Mouse (Mus musculus): ENCODE results near the gene Prr5. TPM values are rescaled to one million over a fixed set of nuclear protein-coding genes. Genes with fewer than 3 reads are reported as not detected.
A peak's percentile ranks its signal among the peaks of the same experiment; 100 is the strongest.

Gene Prr5
- total RNA-seq, 2 experiments from 2014 or later = 11.4 to 16.3 TPM

DNA sequence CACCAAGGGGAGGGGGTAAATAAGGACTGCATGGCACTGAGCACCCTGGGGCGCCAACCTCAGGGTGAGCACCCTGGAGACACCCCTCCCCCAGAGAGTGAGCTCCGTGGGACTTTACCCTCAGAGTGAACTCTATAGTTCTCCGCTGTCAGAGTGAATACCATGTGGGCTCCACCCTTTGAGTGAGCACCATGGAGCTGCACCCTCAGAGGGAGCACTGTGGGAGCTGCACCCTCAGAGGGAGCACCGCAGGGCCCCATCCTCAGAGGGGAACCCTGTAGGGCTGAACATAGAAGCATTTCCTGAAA, 2.8 kb downstream of the Prr5 start:
- DNase-seq (ENCODE audit: extremely low spot score in 1 of 2, low spot score in 2 of 2) = no peak
- intact Hi-C loops (cut with DNase I) = no loop called here

DNA sequence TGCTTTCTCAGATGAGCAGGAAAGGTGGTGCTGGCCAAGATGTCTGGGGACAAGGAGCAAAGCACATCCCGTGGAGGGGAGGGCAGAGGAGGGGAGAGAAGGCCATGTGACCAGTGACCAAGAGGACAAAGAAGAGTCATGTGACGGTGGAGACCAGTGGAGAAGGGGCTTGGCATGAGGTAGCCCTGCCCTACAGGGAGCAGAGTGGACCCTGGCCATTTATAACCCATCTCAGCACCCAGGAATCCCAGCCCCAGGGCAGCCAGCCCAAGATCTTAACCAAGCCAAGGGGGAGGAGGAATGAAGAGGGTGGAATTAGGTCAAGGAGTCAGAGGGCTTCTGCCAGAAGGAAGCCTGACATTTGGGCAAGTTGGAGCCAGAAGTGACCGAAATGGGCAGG, 3.2 kb downstream of the Prr5 start:
- no peak for DNase-seq (ENCODE audit: extremely low spot score in 1 of 2, low spot score in 2 of 2)
- intact Hi-C loops (cut with DNase I) = no loop called here

DNA sequence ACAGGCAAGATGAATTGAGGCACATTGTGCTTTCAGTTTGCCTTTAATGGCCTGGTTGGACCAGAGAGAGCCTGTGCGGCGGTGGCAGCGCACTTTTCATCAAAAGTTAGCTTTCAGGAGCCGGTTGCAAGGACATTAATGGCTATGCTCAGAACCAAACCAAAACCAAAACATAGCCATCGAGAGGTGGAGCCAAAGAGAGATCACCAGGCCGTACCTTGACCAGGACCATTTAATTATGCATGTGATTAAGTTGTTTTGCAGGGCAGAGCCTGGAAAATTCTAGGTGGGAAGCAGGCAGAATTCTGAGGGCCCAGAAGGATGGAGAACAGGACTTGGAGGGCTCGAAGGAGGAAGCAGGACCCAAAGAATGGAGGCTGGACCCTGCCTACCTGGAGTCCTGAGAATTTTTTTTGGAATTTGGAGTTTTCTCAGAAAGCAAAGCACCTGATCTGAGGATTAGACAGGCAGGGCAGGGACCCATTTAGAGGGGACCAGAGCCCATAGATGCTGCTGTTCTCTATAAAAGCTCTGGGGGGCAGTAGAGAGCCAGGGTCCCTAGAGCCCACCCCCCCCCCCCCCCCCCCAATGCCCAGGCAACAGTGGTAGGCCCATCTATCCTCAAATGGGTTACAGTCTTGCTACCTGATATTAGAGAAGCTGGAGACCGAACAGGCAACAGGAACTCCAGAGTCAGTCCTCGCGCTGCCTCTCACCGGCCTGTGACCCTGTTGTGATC, 5.1 kb downstream of the Prr5 start:
- intact Hi-C loops (cut with DNase I) = no loop called here
- DNase-seq (ENCODE audit: extremely low spot score in 1 of 2, low spot score in 2 of 2) = no peak

DNA sequence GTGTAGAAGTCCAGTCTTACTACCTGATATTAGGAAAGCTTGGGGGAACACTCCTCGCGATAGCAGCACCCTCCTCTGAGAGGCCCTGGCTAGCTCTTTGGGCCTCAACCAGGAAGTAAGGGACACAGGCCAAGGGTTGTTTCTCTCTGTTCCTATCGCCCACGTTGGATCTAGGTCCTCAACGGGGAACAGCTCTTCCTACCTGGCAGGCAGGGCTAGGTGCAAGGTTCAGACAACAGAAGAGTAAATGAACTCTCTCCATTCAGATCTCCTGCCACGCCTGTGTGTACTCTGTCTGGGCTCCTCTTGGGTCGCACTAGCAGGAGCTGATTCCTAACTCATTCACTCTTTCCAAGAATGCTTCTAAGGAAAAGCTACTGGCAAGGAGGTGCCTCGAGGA, 5.9 kb downstream of the Prr5 start:
- intact Hi-C loops (cut with DNase I) = no loop called here
- no peak for DNase-seq (ENCODE audit: extremely low spot score in 1 of 2, low spot score in 2 of 2)

DNA sequence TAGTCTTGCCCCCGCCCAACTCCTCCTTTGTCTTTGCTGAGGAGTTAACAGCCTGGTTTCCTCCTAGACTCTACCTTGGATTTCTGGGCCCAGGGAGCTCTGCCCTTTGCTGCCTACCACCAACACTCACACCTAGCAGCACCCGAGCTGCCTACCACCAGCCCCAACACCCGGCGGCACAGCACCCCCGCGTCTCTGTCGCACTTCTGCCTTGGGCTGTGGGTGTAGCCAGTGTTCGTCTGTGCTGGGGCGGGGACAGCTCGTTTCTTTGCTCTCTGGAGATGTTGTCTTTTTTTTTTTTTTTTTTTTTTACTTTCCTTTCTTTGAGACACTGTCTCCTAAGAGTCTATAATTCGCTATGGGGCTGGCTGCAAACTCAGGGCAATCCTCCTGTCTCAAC, 8.5 kb downstream of the Prr5 start:
- DNase-seq (ENCODE audit: extremely low spot score in 1 of 2, low spot score in 2 of 2) = no peak
- intact Hi-C loops (cut with DNase I) = no loop called here

DNA sequence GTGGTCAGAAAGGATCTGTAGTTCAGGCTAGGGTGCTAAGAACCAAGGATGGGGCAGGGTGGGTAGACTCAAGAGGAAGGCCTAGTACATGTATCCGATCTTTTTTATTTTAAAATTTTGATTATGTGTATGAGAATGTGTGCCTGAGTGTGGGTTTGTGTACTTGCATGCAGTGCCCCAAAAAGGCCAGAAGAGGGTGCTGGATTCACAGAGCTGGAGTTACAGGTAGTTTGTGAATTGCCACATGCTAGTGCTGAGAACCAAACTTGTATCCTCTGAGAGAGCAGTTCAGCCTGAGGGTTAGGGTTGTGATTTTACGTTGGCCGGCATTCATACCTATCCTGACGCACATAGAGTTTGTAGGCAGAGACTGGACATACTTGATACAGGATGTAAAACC, 9.7 kb downstream of the Prr5 start:
- DNase-seq (ENCODE audit: extremely low spot score in 1 of 2, low spot score in 2 of 2) = no peak
- intact Hi-C loops (cut with DNase I) = no loop called here

DNA sequence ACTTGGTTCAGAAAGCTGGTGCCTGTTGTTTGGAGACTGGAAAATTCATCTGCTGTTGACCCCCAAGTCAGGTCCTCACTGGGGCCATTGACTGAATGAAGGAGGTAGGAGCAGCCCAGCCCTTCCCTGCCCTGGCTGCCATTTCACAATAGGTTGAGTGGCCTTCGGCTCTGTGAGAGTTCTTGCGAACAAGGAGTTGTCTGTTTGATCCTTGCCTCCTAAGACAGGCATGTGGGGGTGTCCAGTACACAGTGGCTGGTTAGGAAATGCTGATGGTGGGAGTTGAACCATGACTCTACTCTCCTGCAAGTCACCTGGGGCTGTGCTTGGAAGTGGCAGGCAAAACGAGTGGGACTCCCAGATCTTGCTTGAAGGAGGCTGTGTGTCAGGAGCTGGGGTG, 10.4 kb downstream of the Prr5 start:
- no peak for DNase-seq (ENCODE audit: extremely low spot score in 1 of 2, low spot score in 2 of 2)
- intact Hi-C loops (cut with DNase I) = no loop called here

DNA sequence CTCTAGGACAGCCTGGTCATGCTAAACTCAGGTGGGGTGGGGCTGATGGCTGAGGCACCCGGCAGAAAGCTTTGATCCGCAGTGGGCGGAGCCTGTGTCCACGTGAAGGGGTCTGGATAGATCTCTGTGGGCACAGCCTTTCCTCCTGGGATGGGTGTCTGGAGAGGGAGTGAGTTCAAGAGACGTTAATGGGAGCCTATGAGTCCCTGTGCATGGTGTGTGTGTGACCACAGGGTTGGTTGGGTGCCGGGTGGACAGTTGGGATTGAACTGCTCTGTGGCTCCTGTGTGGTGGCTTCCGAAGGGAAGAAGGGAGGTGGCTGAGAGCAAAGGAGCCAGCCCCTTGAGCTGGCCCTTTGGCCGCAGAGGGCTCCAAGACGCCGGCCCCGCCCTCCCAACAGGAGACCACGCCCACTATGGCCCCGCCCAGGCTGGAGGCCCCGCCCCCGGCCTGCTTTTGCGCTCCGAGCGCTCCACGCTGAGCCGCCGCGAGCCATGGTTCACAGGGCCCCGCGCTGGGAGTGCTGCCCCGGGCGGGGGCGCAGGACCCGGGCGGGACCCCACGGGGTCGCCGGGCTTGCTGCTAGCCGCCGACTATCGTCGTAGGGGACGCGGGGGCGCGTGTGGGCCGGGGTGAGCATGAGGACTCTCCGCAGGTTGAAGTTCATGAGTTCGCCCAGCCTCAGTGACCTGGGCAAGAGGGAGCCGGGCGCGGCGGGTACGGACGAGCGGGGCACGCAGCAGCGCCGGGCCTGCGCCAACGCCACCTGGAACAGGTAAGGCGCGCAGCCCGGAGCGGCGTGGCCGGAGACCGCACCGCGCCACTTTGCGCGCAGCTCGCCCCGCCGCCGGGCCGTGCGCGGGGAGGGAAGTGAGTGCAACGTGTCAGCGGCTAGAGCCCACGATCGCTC, 11.4 kb downstream of the Prr5 start:
- peak in 1 of 2 experiments; percentile 88 for DNase-seq (ENCODE audit: extremely low spot score in 1 of 2, low spot score in 2 of 2)
- intact Hi-C loops (cut with DNase I) = no loop called here

DNA sequence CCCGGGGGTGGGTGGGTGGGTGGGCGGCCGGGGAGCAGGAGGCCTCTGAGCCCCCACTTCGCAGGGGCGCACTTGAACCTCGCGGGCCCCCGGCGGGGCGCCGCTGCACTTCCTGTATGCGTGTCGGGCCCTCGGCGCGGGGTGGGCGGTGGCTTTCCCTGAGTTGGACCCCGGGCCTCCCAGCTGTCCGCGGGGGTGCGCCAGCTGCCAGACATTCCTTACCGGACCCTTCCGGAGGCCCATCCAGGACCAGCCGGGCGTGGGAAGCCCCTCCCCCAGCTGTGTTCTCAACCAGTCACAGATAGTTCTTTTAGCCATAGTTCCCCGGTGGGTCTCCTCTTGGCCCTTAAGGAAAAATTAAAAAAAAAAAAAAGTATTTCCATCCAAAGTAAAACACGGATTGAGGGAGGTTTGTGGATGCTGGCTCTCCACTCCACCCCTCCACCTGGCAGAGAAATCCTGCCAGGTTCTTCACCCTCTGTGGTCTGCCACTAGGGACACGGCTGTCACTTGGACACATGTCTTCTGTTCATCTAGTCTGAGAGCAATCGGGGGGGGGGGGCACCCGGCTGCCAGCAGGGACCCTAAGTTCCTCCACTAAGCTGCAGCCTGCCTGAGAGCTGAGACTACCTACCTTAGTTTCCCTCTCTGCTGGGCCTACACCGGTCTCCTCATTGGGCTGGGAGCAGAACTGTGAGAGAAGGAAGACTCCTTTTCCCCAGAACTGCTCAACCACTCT, 12.2 kb downstream of the Prr5 start:
- DNase-seq (ENCODE audit: extremely low spot score in 1 of 2, low spot score in 2 of 2) = peak in 1 of 2 experiments; percentile 88
- intact Hi-C loops (cut with DNase I) = no loop called here

DNA sequence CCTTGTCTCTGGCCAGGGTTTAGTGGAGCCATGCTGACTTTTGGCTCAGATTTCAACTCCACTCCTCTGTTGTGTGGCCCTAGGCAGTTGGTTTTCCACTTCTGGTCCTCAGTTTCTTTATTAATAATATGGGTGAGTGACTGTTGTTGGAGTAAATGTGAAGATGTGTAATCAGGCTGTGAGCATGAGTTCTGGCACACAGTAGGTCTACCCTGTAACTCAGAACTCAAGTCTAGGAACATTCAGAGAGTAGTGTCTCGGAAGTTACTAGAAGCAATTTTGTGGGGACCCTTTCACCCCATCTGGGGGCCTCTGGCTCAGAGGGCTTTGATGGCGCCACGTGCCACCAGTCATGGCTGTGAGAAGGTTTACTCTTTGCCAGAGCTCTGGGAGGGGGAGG, 12.8 kb downstream of the Prr5 start:
- intact Hi-C loops (cut with DNase I) = no loop called here
- DNase-seq (ENCODE audit: extremely low spot score in 1 of 2, low spot score in 2 of 2) = no peak

DNA sequence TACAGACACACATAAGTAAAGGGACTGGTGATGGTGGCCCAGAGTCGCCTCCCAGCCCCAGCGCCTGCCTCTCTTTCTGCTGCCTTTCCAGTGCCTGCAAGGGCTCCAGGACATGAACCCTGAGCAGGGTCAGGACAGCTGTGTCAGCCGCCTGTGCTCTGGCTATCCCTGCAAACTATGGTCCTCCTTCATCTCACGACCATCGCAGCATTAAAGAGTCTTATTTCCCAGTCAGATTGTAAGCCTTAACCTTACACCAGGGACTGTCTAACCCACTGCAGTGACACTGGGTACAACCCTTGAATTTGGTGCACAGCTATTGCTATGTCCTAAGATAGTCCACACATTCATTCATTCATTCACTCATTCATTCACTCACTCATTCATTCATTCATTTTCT, 13.4 kb downstream of the Prr5 start:
- intact Hi-C loops (cut with DNase I) = no loop called here
- no peak for DNase-seq (ENCODE audit: extremely low spot score in 1 of 2, low spot score in 2 of 2)

DNA sequence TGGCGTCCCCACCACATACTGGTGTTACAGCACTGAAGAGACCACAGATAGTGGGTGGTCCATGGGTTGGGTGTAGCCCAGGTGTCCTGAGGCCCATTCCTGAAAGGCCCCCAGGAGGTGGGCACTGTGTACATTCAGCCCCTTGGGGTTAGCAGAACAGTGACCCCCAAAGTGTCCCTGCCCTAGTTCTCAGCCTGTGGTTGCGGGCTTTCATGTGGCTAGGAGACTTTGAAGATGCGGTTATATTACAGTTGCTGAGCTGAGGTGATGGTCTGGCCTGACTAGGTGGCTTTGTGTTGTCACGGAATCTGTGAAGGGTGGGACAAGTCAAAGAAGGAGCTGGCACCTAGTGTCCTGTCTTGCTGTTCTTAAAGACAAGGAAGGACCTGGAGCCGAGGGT, 15.1 kb downstream of the Prr5 start:
- intact Hi-C loops (cut with DNase I) = no loop called here

DNA sequence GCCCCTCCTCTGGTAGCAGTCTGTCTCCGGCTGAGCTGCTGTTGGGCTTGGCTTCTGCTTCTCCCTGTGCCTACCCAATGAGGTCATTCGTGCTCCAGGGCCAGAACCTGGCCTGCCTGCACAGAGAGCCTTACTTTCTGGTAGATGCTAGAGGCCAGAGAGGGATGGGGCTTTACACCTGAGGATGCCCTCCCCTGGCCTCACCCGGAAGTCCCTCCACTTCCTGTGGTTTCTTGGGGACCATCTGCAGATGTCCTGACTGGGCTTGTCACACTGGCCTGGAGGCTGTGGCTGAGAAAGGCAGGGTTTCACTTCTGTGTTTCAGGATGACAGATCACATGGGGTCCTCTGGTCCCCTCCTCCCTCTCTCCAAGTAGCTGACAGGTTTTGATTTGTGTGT, 16.0 kb downstream of the Prr5 start:
- DNase-seq (ENCODE audit: extremely low spot score in 1 of 2, low spot score in 2 of 2) = no peak
- intact Hi-C loops (cut with DNase I) = no loop called here

More for the DNA sequence above, 15.1 kb downstream of the Prr5 start:
- DNase-seq (ENCODE audit: extremely low spot score in 1 of 2, low spot score in 2 of 2) = no peak

DNA sequence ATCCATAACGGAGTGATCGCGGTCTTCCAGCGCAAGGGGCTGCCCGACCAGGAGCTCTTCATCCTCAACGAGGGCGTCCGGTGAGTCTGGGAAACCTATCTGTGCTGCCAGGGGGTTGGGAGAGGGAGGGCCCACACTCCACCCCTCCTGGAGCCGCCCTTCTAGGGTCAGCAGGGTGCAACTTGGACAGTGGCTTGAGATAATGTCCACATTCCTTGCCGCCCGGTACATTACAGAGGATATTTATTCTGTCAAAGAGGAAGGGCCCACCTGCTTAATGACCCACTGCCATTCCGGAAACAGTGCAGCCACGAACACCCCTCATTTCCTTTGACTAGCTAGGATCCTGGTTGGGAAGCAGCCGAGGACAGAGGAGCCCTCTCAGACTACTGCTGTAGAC, 18.5 kb downstream of the Prr5 start:
- intact Hi-C loops (cut with DNase I) = no loop called here
- peak in 1 of 2 experiments; percentile 57 for DNase-seq (ENCODE audit: extremely low spot score in 1 of 2, low spot score in 2 of 2)

DNA sequence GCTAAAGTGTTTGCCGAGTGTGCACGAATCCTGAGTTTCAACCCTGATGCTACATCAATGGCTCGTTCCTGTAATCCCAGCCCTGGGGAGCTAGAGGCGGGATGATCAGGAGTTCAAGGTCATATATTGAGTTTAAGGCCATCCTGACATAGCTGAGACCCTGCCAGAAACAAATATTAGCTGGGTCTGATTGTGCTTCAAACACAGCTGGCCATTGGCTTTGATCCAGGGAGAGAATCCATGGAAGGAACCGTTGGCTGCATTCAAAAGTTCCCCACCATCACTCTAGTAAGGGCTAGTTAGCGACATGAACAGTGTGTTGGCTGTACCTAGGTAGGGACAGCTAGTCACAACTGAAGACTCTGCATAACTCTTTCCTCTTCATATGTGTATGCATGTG, 19.9 kb downstream of the Prr5 start:
- no peak for DNase-seq (ENCODE audit: extremely low spot score in 1 of 2, low spot score in 2 of 2)
- intact Hi-C loops (cut with DNase I) = no loop called here

DNA sequence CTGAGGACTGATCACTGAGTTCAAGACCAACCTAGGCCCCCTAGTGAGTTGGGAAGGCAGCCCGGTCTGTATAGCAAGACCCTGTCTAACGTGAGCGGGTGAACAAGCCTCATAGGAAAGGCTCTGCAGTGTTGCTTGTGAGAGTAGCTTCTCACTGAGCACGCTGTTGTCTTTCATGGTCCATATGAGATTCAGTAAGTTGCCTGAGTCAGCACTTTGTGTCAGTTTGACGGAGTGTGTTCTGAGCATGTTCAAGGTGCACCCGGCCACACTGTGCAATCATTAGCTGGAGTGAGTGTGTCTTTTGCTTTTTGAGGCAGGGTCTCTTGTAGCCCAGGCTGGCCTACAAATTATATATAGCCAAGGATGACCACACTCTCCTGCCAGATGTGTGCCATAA, 22.1 kb downstream of the Prr5 start:
- no peak for DNase-seq (ENCODE audit: extremely low spot score in 1 of 2, low spot score in 2 of 2)
- intact Hi-C loops (cut with DNase I) = no loop called here

DNA sequence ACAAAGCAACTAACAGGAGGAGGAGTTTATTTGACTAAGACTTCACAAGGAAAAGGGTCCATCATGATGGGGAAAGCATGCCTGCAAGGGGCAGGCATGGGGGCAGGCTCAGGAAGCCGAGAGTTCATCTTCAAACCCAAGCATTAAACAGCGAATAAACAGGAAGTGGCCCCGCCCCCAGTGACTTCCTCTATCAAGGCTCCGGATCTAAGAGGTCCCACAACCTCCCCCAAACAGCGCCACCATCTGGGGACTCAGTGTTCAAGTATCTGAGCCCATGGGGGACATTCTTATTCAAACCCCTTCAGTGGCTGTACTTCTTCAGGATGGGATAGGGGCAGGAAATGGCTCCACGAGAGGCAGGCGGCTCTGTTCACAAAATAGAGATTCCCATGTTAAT, 23.2 kb downstream of the Prr5 start:
- intact Hi-C loops (cut with DNase I) = no loop called here
- DNase-seq (ENCODE audit: extremely low spot score in 1 of 2, low spot score in 2 of 2) = peak in 1 of 2 experiments; percentile 71

DNA sequence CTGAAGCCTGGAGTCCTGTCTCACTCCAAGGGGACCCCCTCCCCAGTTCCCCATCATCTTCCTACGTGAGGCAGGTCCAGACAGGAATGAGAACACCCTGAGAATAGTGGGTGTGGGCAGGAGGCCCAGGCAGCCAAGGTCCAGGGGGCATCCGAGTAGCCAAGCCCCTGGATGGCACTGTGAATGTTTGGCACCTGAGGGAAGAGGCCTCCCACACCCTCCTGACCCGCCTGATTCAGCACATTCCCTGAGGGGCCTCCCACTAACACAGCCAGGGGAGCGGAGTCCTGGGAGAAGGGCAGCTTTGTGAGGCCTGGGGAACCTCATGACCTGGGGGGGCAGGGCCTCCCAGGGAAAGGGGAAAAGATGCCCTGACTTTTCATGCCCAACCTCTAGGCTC, 26.6 kb downstream of the Prr5 start:
- no peak for DNase-seq (ENCODE audit: extremely low spot score in 1 of 2, low spot score in 2 of 2)
- intact Hi-C loops (cut with DNase I) = no loop called here

DNA sequence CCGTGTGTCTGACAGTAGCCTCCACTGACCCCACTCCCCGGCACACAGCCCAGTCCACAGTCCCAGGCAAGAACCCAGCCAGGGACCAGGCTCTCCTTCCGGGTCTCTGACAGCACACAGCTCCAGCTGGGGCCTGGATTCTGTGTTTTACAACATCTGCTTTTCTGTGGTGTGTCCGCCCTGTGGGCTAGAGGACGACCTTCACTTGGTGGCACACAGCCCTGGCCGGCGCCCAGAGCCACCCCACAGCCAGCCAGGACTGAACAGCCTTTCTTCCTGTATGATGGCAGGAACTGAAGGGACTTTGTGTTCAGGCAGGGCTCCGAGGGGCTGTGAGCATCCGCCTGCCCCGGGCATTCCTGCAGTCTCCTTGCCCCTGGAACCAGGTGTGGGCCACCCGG, 28.2 kb downstream of the Prr5 start:
- intact Hi-C loops (cut with DNase I) = no loop called here
- DNase-seq (ENCODE audit: extremely low spot score in 1 of 2, low spot score in 2 of 2) = peak; percentile 72 to 78

DNA sequence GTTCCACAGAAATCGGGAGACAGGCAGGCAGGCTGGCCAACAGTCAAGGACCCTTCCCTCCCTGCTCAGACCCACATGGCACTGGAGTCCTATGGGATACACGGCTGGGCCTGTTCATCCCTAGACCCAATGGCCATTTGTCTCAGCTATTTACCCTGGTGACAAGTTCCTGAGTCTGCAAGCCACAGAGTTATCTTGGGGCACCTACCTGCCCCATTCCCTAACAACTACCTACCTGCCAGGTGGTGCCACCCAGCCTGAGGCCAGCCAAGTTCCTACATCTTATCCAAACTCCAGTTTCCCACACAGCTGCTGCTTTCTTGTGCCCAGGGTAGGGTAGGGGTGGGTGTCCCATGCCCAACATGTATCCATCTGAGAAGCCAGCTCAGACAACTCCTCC, 28.8 kb downstream of the Prr5 start:
- intact Hi-C loops (cut with DNase I) = no loop called here
- DNase-seq (ENCODE audit: extremely low spot score in 1 of 2, low spot score in 2 of 2) = no peak

All from left cerebral cortex, postnatal 10 days (tissue).